Mouse (Mus musculus) forebrain, postnatal 0 days (tissue): Measurements from ENCODE around the gene Hoxa3. TPM values are rescaled to one million over a fixed set of nuclear protein-coding genes. Genes with fewer than 3 reads are reported as not detected.

Source experiments
- ATAC-seq: fragments of 200-750 bp; cut with Nextera tagmentation; 2 replicates; pipeline ENCODE4 v1.8.0; 2017; ENCODE audit warnings: mild to moderate bottlenecking, moderate library complexity
- DNase-seq: peaks from one replicate; pipeline ENCODE4 v3.0.0-alpha.2; 2015
- H3K27ac ChIP-seq: fragments of 300-500 bp; sonication (generic); 2 replicates; pipeline ENCODE4 v1.5.1; 2014; ENCODE audit warnings: low read depth, mild to moderate bottlenecking, antibody characterized with exemption, low read length, moderate library complexity, mixed read lengths
- H3K27me3 ChIP-seq: fragments of 300-500 bp; sonication (generic); 2 replicates; pipeline ENCODE4 v1.6.1; 2014; ENCODE audit warnings: mild to moderate bottlenecking, low read length, mixed read lengths; ENCODE audit not compliant: insufficient read depth
- H3K36me3 ChIP-seq: fragments of 300-500 bp; sonication (generic); 2 replicates; pipeline ENCODE4 v1.6.1; 2014; ENCODE audit warnings: mild to moderate bottlenecking, moderate library complexity; ENCODE audit not compliant: insufficient read depth
- H3K4me1 ChIP-seq: fragments of 300-500 bp; sonication (generic); 2 replicates; pipeline ENCODE4 v1.6.1; 2014; ENCODE audit warnings: antibody characterized with exemption; ENCODE audit not compliant: insufficient read depth
- H3K4me2 ChIP-seq: fragments of 300-500 bp; sonication (generic); 2 replicates; pipeline ENCODE4 v1.6.1; 2014; ENCODE audit warnings: low read depth, mild to moderate bottlenecking, moderate library complexity
- H3K4me3 ChIP-seq: fragments of 300-500 bp; sonication (generic); 2 replicates; pipeline ENCODE4 v1.5.1; 2014; ENCODE audit warnings: low read depth, low read length, mixed read lengths
- H3K9ac ChIP-seq: fragments of 300-500 bp; sonication (generic); 2 replicates; pipeline ENCODE4 v1.6.1; 2014; ENCODE audit warnings: mild to moderate bottlenecking
- H3K9me3 ChIP-seq: fragments of 300-500 bp; sonication (generic); 2 replicates; pipeline ENCODE4 v1.6.1; 2016; ENCODE audit warnings: low read length
- CTCF ChIP-seq: sonication (generic); IDR thresholded peaks from 2 replicates; pipeline ENCODE4 v1.5.1; 2016; ENCODE audit warnings: antibody characterized with exemption, control low read depth, low read depth
- WGBS: fragments of 180-500 bp; shearing (Covaris S2); extraction: QIAGEN DNeasy Blood & Tissue Kit; methylation state at CpG from one replicate; pipeline ENCODE4 v1.1.7; 2014; 5-methylcytosine and 5-hydroxymethylcytosine counted together
- polyA plus RNA-seq: library from polyadenylated mRNA; unstranded; fragments of >200 nt; fragmentation: Nextera tagmentation; extraction: Ambion mirVana; gene quantifications from 2 replicates; pipeline ENCODE4 v1.2.1, GENCODE M21; 2015
- total RNA-seq: library from RNA; depleted of rRNA; stranded (reverse); fragments of >200 nt; gene quantifications from 2 replicates; pipeline ENCODE4 v1.2.3, GENCODE M21; 2014

Hoxa3 gene
- total and polyA plus RNA-seq, 2 experiments from 2014 or later, result not detected

DNA sequence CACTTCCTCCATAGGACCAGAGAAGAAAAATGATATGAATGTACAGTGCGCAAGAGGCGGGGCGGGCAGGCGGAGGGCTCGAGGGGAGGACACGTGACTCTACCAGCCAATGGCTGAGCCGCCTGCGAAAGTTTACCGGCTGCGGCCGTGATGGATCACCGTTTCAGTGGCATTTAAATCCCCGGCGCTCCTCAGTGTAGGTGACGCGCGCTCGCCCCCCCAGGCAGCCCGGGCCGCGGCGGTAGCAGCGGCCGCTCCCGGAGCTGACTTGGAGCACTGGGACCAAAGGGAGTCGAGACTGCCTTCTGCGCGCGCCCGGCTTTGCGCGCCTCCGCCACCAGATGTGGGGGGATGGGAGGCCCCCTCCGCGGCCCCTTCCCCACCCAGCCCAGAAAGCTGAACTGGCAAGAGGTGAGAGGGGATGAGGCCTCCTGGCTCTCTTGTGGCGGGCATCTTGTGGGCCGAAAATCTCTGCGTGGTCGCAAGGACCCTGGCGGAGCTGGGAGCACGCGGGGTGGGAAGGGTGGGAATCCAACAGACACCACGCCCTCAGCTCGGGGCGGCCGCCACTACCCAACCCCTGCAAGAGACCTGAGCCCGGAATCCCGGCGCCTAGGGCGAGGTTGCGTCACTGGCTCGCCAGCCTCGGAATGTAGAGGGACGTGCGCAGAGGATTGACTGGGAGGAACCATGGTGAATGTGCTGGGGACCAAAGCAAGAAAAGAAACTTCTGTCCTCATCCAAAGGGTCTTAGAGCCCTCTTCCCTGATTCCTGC lies 54.7 kb downstream of the Hoxa3 start, which contains the start of gene Hoxa1:
Hoxa1 (minus strand) TSS at position 42 of the 776 bp plus-strand sequence.
- H3K36me3 ChIP-seq, result no peaks in the 10 kb centered on the region
- WGBS, result 3% methylated on average over 54 of the region's 55 CpGs
- no peaks in the 10 kb centered on the region; the same call in 1 of the 2 replicates for H3K4me1 ChIP-seq
- ATAC-seq (peak; percentile 61), DNase-seq (no peak)
- no peak for TF ChIP-seq CTCF
- H3K27me3 ChIP-seq, result peaks cover 93% of the 10 kb centered on the region
- H3K27ac ChIP-seq, result no peak within 1 kb of the TSS
- peak within 1 kb of the TSS; percentile 42 for H3K4me3 ChIP-seq
- H3K9me3 ChIP-seq, result no peaks in the 10 kb centered on the region
- peak within 1 kb of the TSS; percentile 80 for H3K4me2 ChIP-seq
- H3K9ac ChIP-seq, result no peak within 1 kb of the TSS

GRCm38 (mm10) chr6:52157466-52158275 lies 55.5 kb downstream of the Hoxa3 start:
- Histone ChIP-seq H3K9ac (no peak overlapping the region), H3K27me3 (peaks cover 93% of the 10 kb centered on the region), H3K4me2 (peak overlapping the region; percentile 80), H3K4me3 (peak overlapping the region; percentile 42), H3K27ac (no peak overlapping the region), H3K9me3 (no peaks in the 10 kb centered on the region), H3K4me1 (no peaks in the 10 kb centered on the region; the same call in 1 of the 2 replicates), H3K36me3 (no peaks in the 10 kb centered on the region)
- no peak for DNase-seq
- TF ChIP-seq CTCF, result no peak
- ATAC-seq, result no peak
- WGBS, result 3% methylated on average over 32 of the region's 32 CpGs

DNA sequence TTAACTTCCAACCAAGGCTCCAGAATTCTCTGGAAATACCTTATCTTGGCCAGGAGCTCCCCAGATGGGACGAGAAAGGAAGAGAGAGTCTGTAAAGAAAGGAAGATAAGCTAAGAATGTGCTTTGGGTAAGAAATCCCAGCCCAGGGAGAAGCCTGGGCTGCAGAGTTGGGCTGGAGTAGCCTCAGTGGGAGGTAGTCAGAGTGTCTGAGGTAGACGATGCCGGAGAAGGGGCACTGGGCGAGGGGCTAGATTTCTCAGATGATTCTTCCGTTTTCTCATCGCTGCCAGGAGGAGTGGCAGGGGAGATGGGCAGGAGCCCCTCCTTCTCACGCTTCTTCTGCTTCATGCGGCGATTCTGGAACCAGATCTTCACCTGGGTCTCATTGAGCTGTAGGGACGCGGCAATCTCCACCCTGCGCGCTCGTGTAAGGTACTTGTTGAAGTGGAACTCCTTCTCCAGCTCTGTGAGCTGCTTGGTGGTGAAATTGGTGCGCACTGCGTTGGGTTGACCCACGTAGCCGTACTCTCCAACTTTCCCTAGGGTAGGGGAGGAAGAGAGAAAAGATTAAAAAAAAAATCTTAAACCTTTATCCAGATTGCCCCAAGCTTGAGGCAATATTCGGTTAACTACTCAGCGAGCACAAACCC lies 56.5 kb downstream of the Hoxa3 start:
- H3K4me2 ChIP-seq, result no peak overlapping the region
- ATAC-seq (no peak), DNase-seq (no peak)
- TF ChIP-seq CTCF, result no peak
- no peaks in the 10 kb centered on the region; the same call in 1 of the 2 replicates for H3K4me1 ChIP-seq
- WGBS, result 1% methylated on average over 20 of the region's 20 CpGs
- H3K36me3 ChIP-seq, result no peaks in the 10 kb centered on the region
- H3K27ac ChIP-seq, result no peak overlapping the region
- H3K9me3 ChIP-seq, result no peaks in the 10 kb centered on the region
- H3K27me3 ChIP-seq, result peaks cover 93% of the 10 kb centered on the region
- H3K4me3 ChIP-seq, result no peak overlapping the region
- no peak overlapping the region for H3K9ac ChIP-seq

DNA sequence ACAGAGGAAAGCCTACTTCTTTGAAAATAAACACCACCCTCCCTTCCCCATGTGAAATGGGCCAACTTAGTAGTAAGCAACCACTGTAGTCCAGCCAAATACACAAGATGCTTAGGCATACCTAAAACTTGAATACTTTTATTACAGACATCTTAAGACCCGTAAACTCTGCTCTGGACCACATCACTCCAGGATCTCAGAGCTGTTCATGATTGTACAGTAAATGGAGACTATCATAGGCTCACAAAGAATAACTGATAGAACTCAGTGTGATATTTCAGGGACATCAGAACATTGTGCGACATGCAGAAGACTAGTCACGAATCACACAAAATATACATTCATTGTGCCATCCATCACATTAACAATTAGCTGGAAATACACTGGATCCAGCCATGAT lies 57.7 kb downstream of the Hoxa3 start:
- Histone ChIP-seq H3K4me2 (no peak overlapping the region), H3K4me3 (no peak overlapping the region), H3K4me1 (no peaks in the 10 kb centered on the region; the same call in 1 of the 2 replicates), H3K27ac (no peak overlapping the region), H3K36me3 (no peaks in the 10 kb centered on the region), H3K27me3 (peaks cover 93% of the 10 kb centered on the region), H3K9ac (no peak overlapping the region), H3K9me3 (no peaks in the 10 kb centered on the region)
- ATAC-seq, result no peak
- TF ChIP-seq CTCF, result no peak
- WGBS, result 45% methylated on average over 3 of the region's 3 CpGs
- DNase-seq, result no peak

GRCm38 (mm10) chr6:52154044-52154443 lies 59.1 kb downstream of the Hoxa3 start:
- H3K9ac ChIP-seq, result no peak overlapping the region
- H3K4me2 ChIP-seq, result no peak overlapping the region
- peaks cover 91% of the 10 kb centered on the region for H3K27me3 ChIP-seq
- DNase-seq (no peak), ATAC-seq (no peak)
- H3K4me1 ChIP-seq, result no peaks in the 10 kb centered on the region; the same call in 1 of the 2 replicates
- no peak for TF ChIP-seq CTCF
- H3K9me3 ChIP-seq, result no peaks in the 10 kb centered on the region
- no peak overlapping the region for H3K4me3 ChIP-seq
- H3K27ac ChIP-seq, result no peak overlapping the region
- H3K36me3 ChIP-seq, result no peaks in the 10 kb centered on the region
- WGBS, result 6% methylated on average over 5 of the region's 5 CpGs

- Histone ChIP-seq H3K9ac (no peak overlapping the region), H3K4me1 (no peaks in the 10 kb centered on the region), H3K9me3 (no peaks in the 10 kb centered on the region), H3K36me3 (no peaks in the 10 kb centered on the region), H3K4me3 (no peak overlapping the region), H3K27ac (no peak overlapping the region), H3K27me3 (peaks cover 87% of the 10 kb centered on the region), H3K4me2 (no peak overlapping the region)
- no peak for ATAC-seq
- WGBS, result under 1% methylated on average over 6 of the region's 6 CpGs
- DNase-seq, result no peak
- no peak for TF ChIP-seq CTCF
These were observed 59.9 kb downstream of the Hoxa3 start for GRCm38 (mm10) chr6:52153270-52153669.
